Mouse (Mus musculus) R1 (cell line): ENCODE results near the gene Ufsp2.

Experiments used
- DNase-seq: peaks from one replicate; pipeline ENCODE4 v3.0.0-alpha.2; 2018; ENCODE audit warnings: low read depth, low spot score

The Ufsp2 gene

GRCm38 (mm10) chr8:46010746-46011680 lies 35.7 kb downstream of the Ufsp2 start:
- peak; percentile 14 for DNase-seq

GRCm38 (mm10) chr8:46022203-46022602 lies 46.9 kb downstream of the Ufsp2 start:
- peak; percentile 38 for DNase-seq

GRCm38 (mm10) chr8:46022758-46023157 lies 47.4 kb downstream of the Ufsp2 start:
- no peak for DNase-seq

- no peak for DNase-seq
These were observed 49.1 kb downstream of the Ufsp2 start for GRCm38 (mm10) chr8:46024392-46024791.

GRCm38 (mm10) chr8:46036217-46036616 lies 60.9 kb downstream of the Ufsp2 start:
- DNase-seq: no peak

GRCm38 (mm10) chr8:46039666-46040065 lies 64.3 kb downstream of the Ufsp2 start:
- DNase-seq: no peak

GRCm38 (mm10) chr8:46040260-46040659 lies 64.9 kb downstream of the Ufsp2 start:
- no peak for DNase-seq
